Mouse (Mus musculus): ENCODE results near the gene Zc3hav1l. TPM values are rescaled to one million over a fixed set of nuclear protein-coding genes. Genes with fewer than 3 reads are reported as not detected.

Gene Zc3hav1l
- polyA plus RNA-seq, 1 experiment, result 1.3 TPM

DNA sequence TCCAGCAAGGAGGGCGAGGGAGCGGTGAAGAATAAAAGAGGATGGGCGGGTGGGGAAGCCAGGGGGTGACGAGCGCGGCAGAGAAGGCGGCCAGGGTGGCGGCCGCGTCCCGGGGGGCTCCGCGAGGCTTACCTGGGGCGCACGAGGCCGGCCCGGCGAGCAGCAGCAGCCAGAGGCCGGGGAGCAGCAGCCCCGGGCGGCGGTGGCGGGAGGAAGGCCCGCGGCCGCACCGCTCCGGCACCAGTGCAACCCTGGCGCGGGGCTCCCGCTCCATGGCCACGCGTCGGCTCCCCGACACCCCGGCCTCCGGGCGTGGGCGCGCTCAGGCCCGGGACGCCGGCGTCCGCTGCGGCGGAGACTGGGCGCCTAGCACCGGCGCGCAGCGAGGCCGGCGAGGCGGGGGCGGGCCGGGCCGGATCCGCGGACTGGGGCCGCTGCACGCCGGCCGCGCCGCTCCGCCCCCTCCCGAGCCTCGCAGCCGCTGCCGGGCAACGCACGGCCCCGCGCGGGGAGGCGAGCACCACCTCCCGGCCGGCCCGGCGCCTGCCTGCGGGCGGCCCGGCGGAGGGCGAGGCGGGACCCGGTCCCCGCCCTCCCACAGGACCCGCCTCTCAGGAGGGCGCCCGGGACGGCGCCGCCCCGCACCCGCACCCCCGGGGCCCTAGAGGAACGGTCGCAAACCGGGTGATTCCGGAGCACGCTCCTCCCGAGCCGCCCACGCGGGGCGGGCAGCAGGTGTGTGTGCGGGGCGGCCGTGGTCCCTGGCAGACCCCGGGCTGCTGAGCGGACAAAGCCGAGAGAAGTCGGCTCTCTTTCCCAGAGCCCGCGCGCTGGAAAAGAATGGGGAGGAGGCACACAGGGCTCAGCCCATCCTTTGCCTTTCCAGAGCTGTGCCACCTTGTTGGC lies 45.1 kb downstream of the Zc3hav1l start, which contains the start of gene D630045J12Rik:
TSS of gene D630045J12Rik (minus strand) at position 274 of the 906 bp plus-strand sequence.
- H3K36me3 ChIP-seq (ENCODE audit: control insufficient read depth, insufficient read depth, low read length), result no peaks in the 10 kb centered on the region
- peak within 1 kb of the TSS; percentile 72 for H3K4me3 ChIP-seq (ENCODE audit: control insufficient read depth, low read depth, low read length)
- no peak for TF ChIP-seq CTCF (IDR thresholded peaks at IDR 0.05; ENCODE audit: control insufficient read depth, insufficient read depth, insufficient replicate concordance, low read depth, low read length)
- no peak for TF ChIP-seq POLR2A (IDR thresholded peaks at IDR 0.05; ENCODE audit: control insufficient read depth, low read depth, low read length)
- peaks cover 7% of the 10 kb centered on the region for H3K4me1 ChIP-seq (ENCODE audit: control insufficient read depth, insufficient read depth, low read length)
- H3K27ac ChIP-seq (ENCODE audit: control insufficient read depth, insufficient read depth, low read depth, low read length), result peak within 1 kb of the TSS; percentile 70; the same call in 1 of the 2 replicates
- no peaks in the 10 kb centered on the region; the same call in 1 of the 2 replicates for H3K27me3 ChIP-seq (ENCODE audit: control insufficient read depth, insufficient read depth, low read length)

DNA sequence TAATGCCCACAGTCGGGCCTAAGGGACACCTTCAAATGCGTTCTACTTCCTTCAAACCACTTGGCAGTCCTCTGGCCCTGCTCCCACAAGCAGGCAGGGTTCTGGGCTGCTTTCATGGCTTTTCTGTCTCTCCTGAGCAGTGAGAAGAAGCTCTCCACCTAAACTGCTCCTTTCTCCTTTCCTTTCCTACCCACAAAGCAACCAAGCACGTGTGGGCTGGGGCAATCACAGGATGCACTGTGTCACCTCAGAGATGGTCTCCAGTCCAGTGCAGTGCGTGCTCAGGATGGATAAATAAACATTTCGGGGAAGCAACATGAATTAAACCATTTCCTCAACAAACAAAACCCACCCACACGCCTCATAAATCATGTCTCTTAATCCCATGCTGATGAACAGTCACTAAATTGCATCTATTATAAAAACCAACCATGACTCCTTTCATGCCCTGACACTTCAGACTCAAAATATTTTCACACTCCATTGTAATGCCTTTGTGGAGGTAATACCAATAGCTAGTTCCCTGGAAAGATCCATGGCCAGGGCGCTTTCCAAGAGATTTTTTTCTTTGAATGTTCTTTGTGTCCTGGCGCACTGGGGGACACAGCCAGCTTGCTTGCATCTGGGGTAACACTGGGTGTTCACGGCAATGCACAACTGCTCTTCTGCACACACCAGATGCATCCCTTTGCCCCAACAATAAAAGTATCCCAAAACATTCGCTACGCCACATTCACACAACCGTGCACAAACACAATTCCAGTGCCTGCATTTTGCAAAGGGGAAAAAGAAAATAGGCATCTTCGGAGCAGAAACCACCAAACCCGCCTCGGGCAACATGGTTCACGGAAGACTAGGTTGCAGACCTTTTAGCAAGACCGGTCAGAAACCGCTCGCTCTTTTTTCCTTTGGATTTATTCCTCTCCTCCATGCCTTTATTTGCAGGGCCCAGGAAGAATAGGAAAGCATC lies 46.0 kb downstream of the Zc3hav1l start:
- Histone ChIP-seq H3K4me1 (ENCODE audit: control insufficient read depth, insufficient read depth, low read length) (peaks cover 7% of the 10 kb centered on the region), H3K27me3 (ENCODE audit: control insufficient read depth, insufficient read depth, low read length) (no peaks in the 10 kb centered on the region; the same call in 1 of the 2 replicates), H3K27ac (ENCODE audit: control insufficient read depth, insufficient read depth, low read depth, low read length) (no peak overlapping the region), H3K36me3 (ENCODE audit: control insufficient read depth, insufficient read depth, low read length) (no peaks in the 10 kb centered on the region), H3K4me3 (ENCODE audit: control insufficient read depth, low read depth, low read length) (peak overlapping the region; percentile 72)
- TF ChIP-seq POLR2A (IDR thresholded peaks at IDR 0.05; ENCODE audit: control insufficient read depth, low read depth, low read length) (no peak), CTCF (IDR thresholded peaks at IDR 0.05; ENCODE audit: control insufficient read depth, insufficient read depth, insufficient replicate concordance, low read depth, low read length) (no peak)

GRCm38 (mm10) chr6:38252139-38252538 lies 46.9 kb downstream of the Zc3hav1l start:
- no peak overlapping the region for H3K27ac ChIP-seq (ENCODE audit: control insufficient read depth, insufficient read depth, low read depth, low read length)
- H3K4me1 ChIP-seq (ENCODE audit: control insufficient read depth, insufficient read depth, low read length), result peaks cover 7% of the 10 kb centered on the region
- no peaks in the 10 kb centered on the region for H3K36me3 ChIP-seq (ENCODE audit: control insufficient read depth, insufficient read depth, low read length)
- H3K27me3 ChIP-seq (ENCODE audit: control insufficient read depth, insufficient read depth, low read length), result no peaks in the 10 kb centered on the region; the same call in 1 of the 2 replicates
- no peak overlapping the region for H3K4me3 ChIP-seq (ENCODE audit: control insufficient read depth, low read depth, low read length)
- no peak for TF ChIP-seq CTCF (IDR thresholded peaks at IDR 0.05; ENCODE audit: control insufficient read depth, insufficient read depth, insufficient replicate concordance, low read depth, low read length)

- no peak overlapping the region for H3K4me3 ChIP-seq (ENCODE audit: control insufficient read depth, low read depth, low read length)
- H3K27ac ChIP-seq (ENCODE audit: control insufficient read depth, insufficient read depth, low read depth, low read length), result no peak overlapping the region
- H3K27me3 ChIP-seq (ENCODE audit: control insufficient read depth, insufficient read depth, low read length), result no peaks in the 10 kb centered on the region; the same call in 1 of the 2 replicates
- peaks cover 7% of the 10 kb centered on the region for H3K4me1 ChIP-seq (ENCODE audit: control insufficient read depth, insufficient read depth, low read length)
- no peak for TF ChIP-seq POLR2A (IDR thresholded peaks at IDR 0.05; ENCODE audit: control insufficient read depth, low read depth, low read length)
- TF ChIP-seq CTCF (IDR thresholded peaks at IDR 0.05; ENCODE audit: control insufficient read depth, insufficient read depth, insufficient replicate concordance, low read depth, low read length), result no peak
- H3K36me3 ChIP-seq (ENCODE audit: control insufficient read depth, insufficient read depth, low read length), result no peaks in the 10 kb centered on the region
Observed at GRCm38 (mm10) chr6:38251464-38251863, 47.6 kb downstream of the Zc3hav1l start.

DNA sequence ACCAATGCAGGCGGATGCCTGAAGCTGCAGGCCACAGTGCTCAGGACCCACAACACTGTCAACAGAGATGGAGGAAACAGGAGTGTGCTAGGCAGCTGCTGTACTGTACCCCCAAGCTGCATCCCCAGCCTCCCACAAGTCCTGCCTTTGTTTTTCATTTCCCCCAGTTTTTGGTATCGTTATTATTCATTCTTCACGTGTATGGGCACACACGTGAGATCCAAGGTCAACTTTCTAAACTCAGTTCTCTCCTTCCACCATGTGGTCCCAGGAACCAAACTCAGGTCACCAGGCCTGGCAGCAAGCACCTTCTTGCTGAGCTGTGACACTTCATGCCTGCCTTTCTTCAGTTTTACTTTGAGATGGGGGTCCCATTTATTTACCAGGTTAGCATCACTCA lies 51.7 kb downstream of the Zc3hav1l start:
- TF ChIP-seq CTCF (IDR thresholded peaks at IDR 0.05; ENCODE audit: control insufficient read depth, insufficient read depth, insufficient replicate concordance, low read depth, low read length) (no peak), POLR2A (IDR thresholded peaks at IDR 0.05; ENCODE audit: control insufficient read depth, low read depth, low read length) (no peak)
- Histone ChIP-seq H3K4me3 (ENCODE audit: control insufficient read depth, low read depth, low read length) (no peak overlapping the region), H3K36me3 (ENCODE audit: control insufficient read depth, insufficient read depth, low read length) (no peaks in the 10 kb centered on the region), H3K27me3 (ENCODE audit: control insufficient read depth, insufficient read depth, low read length) (no peaks in the 10 kb centered on the region), H3K4me1 (ENCODE audit: control insufficient read depth, insufficient read depth, low read length) (no peaks in the 10 kb centered on the region; the same call in 1 of the 2 replicates), H3K27ac (ENCODE audit: control insufficient read depth, insufficient read depth, low read depth, low read length) (no peak overlapping the region)

GRCm38 (mm10) chr6:38244806-38245205 lies 54.3 kb downstream of the Zc3hav1l start:
- Histone ChIP-seq H3K36me3 (ENCODE audit: control insufficient read depth, insufficient read depth, low read length) (no peaks in the 10 kb centered on the region), H3K4me1 (ENCODE audit: control insufficient read depth, insufficient read depth, low read length) (no peaks in the 10 kb centered on the region; the same call in 1 of the 2 replicates), H3K4me3 (ENCODE audit: control insufficient read depth, low read depth, low read length) (no peak overlapping the region), H3K27ac (ENCODE audit: control insufficient read depth, insufficient read depth, low read depth, low read length) (no peak overlapping the region), H3K27me3 (ENCODE audit: control insufficient read depth, insufficient read depth, low read length) (no peaks in the 10 kb centered on the region)
- TF ChIP-seq POLR2A (IDR thresholded peaks at IDR 0.05; ENCODE audit: control insufficient read depth, low read depth, low read length), result no peak
- no peak for TF ChIP-seq CTCF (IDR thresholded peaks at IDR 0.05; ENCODE audit: control insufficient read depth, insufficient read depth, insufficient replicate concordance, low read depth, low read length)

Data from testis, adult 2 months (tissue).